Mouse (Mus musculus) CD8-positive naive resting alpha-beta T cell, adult 2 months (primary cell): ENCODE results near the gene Rab9.

Source experiments
- DNase-seq, 2 experiments: peaks; one replicate each; pipeline ENCODE4 v3.0.0; 2022; ENCODE audit warnings: low read depth in 2 of 2, low spot score in 2 of 2

Rab9 gene

DNA sequence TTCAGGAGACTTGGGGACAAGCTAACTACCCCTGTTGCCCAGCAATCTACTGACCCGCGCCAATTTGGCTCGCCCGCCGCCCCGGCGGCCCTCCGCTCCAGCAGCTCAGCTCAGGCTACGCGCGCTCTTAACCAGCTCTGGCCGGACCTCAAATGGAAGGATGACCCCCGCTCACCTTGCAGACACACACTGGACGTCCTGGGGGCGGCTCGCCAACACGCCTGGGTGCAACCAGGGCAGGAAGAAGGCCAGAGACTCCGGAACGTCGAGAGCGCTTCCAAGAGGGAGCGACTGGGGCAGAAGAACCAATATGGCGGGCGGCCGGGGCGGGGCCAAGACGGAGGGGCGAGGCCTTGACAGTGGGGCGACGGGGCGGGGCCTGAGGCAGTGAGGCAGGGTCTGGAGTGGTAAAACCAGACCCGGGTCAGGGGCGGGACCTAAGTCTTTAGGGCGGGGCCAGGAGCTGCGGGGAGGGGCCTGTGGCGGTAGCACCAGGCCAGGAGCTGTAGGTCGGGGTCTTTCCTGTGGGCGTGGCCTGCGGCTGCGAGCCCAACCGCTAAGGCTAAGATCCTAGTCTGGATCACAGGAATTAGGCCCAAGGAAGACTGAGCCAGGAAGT is at the start of gene Rab9:
TSS of gene Rab9 (minus strand) at position 503 of the 619 bp plus-strand sequence.
- peak; percentile 85 to 87 for DNase-seq

DNA sequence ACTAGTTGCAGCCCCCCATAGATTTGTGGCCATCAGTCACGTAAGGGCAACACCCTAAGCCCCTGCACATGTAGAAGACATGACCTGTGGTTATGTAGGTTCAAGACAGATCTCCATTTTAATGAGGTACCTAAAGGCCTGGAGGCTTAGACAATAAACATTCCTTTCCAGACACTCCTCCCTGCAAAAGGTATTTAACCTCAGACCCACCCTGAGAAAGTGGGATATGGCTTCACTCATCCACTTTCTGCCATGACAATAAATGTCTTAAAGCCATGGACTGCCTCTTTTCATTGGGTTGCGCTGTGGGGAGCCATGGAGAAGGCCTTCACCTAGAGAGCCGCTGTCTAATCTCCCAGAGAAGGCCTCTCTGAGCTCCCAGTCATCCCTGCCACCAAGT is 48.5 kb upstream of the Rab9 start:
- no peak for DNase-seq

DNA sequence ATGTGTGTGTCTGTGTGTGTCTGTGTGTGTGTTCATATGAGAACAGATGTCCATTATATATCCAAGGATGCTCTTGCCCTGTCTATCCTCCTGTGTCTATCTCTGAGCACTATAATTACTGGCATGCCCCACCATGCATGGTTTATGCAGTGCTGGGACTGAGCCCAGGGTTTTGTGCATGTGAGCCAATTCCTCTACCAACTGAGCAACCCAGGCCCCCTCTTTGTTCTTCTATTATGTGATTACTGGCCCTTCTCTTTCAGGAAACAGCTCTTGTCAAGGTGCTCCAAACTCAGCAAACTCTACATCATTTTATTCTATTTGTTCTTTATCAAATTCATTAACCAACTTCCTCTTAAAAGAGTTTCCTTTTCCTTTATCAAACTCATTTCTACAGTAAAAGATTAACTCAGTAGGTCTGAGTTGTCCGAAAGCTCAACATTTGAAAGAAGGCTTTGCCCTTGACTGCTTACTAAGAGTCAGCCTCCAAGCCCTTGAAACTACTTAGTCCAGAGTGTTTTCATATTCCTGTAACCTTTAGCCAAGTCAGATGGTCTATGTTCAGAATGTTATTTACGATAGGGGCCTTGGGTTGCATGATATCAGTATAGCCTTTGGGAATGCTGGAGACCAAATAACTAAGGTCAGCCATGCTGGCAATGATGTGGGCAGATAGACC is 46.1 kb upstream of the Rab9 start:
- DNase-seq = no peak

DNA sequence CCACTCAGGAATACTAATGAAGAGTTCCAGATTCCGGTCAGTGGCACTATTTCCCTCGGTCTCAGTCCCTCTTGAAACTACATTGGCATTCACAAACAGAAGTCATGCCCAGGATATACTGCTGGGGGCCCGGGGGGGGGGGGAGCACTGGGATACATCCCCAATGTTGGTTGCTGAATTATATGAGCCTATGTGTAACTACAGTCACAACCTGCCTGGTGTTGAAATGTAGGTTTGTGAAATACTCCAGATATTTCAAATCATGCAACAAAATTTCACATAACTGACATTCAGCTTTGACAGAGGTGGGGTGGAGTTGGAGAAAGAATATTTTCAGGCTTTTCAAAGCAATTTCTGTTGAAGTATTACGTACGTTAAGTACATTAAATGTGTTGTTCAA is 41.1 kb upstream of the Rab9 start:
- no peak for DNase-seq

DNA sequence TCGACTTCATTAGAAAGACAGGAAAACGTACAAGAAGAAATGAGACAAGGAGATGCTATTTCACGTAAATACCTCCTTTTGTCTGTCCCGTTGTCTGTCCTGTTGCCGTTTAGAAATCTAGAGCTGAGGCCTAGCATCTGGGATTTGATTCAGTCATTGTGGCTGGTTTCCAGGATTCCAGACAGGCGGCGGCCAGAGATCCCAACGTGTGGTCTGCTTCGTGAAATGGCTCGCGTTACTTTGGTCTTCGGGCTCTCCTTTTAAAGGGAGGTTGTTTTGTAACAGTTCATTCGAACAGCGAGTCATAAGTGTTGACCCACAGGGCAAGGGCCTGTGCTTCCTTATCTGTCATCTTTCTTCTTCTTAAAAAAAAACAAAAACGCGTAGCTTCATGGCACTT is 38.7 kb upstream of the Rab9 start, which contains the start of gene Tceanc:
TSS of gene Tceanc (minus strand) at position 223 of the 400 bp plus-strand sequence.
- DNase-seq = no peak

DNA sequence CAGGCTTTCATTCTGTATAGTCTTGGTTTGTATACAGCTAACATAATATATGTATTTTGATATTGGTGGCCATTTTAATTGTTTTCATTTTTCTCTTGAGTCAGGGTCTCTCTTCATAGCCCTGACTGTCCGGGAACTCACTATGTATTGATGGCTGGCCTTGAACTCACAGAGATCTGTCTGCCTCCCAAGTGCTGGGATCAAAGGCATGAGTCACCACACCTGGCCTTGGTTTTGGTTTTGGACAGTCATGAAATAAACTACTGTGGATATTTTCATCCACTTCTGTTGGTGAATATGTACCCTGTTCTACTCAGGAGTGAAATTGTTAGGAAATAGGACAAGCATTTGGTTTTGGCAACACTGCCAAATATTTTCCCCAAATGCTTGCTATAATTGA is 37.0 kb upstream of the Rab9 start:
- no peak for DNase-seq

DNA sequence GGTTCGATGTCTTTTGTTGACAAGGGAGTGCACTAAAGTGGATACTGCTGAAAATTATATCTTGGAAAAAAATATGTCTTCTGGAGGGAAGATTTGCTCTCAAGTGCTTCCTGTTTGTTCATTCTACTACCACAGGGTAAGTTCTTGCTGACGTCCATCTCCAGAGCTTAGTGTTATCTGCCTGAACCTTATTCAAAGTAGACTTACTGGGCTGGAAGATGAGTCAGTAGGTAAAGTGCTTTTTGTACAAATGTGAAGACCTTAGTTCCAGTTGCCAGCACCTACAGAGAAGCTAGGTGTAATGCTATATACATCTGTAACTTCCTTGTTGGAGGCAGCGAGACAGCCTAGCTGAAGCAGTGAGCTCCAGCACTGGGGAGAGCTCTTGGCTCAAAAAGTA is 36.3 kb upstream of the Rab9 start:
- DNase-seq = no peak

DNA sequence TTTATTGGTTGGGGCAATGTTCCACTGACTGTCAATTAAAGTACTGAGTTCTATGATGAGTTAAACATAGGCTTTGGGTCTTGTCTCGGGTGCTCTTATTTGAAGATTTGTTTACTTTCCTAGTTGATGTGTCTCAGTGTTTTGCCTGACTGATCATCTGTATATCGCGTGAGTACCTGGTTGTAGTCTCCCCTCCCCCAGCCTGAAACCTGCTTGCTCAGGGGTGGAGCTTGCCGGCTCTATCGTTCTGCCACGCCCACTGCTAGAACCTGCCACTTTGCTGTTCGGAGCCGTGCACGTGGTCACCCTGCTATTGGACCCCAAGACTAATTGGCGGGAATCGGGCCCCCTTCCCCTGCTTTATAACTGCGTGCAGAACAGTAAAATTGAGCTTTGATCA is 34.4 kb upstream of the Rab9 start:
- peak in 1 of 2 experiments; percentile 1 for DNase-seq

DNA sequence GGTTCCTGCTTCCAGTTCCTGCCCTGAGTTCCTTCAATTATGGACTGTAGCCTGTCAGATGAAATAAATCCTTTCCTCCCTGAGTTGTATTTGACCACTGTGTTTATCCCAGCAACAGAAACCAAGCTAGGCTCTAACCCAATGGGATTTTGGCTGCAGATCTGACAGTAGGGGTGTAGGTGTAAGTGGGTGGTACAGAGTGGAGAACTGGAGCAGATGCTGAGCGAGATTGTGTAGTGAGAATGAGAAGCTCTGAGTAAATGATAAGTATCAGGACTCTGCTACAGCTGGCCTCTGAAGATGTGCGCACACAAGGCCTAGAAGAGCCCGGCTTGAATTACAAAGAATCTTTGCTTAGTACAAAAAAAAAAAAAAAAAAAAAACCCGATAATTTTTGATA is 32.4 kb upstream of the Rab9 start:
- no peak for DNase-seq

DNA sequence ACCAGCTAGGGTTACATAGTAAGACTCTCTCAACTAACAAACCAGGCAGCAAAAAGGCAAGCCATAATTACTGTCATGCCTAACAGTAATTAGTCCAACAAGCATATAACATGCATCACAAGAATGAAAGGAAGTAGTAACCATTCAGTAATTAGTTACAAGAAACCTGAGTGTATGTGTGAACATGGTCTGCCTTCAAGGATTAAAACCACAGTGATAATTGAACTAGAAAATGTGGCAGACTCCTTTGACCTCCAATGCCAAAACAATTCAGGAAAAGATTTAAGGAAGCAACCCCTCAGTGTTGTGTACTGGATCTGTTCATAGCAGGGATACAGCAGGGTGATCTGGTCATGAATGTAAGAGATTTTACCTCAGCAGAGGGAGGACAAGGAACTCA is 31.4 kb upstream of the Rab9 start:
- DNase-seq = no peak

DNA sequence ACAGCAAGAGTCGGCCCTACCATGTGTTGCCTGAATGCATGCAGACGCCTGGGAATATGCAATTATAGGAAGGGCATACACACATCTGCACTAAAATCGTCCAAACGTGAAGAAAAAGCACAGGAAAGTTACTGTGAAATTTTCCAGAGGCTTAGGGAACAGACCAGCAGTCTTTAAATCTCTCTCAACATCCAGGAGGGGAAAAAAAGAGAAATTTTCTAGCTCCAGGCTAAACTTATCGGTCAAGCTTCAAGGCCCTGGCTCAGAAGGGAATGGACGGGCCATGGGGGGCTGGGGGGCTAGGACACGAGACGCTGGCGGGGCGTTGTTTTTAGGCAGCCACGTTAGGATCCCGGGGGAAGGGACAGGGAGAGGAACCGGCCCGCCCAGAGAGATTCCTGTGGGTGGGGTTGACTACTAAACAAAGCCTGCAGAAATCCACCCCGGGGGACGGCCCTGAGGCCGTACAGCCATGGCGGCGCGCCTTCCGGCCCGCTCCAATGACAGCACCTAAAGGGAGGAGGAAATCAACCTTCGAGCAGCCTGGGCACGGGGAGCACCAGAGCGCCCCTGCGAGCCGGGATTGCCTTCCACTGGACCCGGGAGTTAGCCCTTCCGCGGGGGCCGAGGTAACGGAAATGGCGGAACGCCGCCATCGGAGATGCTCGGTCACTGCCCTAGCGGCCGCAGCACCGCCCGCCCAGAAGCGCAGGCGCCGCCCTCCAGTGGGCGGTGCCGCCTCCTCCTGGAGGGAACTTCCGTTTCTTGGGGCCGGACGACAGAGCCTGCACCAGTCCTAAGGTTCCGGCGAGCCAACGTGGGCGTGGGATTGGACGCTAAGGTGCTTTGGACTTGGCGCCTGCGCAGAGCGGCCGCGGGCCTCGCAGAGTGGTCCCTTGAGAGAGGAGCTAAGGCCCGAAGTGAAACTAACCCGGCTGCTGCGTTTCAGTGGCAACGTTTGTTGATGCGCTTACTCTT is 30.4 kb upstream of the Rab9 start:
- DNase-seq = peak; percentile 85 to 88

DNA sequence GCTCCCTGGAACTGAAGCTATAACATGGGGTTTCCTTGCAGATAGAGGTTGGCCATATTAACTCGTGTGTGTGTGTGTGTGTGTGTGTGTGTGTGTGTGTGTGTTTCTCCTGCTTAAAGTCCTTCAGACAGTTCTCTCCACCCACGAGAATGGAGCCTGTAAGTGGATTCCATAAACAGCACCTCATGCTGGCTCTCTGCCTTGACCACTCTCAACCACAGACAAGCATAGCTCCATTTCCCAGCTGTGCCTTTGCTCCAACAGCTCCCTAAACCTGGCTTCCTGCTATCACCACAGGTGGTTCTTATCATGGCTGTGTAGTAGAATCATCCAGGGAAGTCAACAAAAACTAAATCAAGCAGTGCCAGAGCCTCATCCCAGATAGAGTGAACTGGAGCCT is 24.8 kb upstream of the Rab9 start:
- DNase-seq = no peak

DNA sequence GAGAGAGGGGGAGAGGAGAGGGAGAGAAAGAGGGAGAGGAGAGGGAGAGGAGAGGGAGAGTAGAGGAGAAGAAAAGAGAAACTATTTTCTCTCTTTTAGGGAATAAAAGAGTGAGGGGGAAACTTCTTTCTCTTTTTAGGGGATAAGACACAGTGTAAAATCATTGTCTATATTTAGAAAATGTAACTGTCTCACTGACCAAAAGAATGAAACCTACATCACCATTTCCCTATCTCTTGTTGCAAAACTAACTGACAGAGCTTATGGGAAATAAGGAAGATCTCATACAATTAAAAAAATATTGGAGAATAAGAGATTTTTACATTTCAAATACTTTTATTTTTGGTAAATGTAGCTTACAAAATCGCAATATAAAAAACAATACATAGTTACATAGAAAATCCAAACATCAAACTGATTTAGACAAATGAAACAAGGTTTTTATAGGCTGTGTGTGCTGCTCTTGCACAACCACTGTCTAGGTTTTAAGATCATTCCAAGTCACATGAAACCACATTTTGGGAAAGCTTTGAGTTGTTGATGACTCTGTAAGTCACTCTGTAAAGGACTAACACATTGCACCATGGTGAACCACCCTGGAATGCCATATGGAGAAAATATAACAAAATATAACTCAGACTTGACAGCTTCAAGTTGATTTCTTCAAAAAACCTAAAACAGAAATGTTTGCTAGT is 20.0 kb upstream of the Rab9 start:
- DNase-seq = no peak

DNA sequence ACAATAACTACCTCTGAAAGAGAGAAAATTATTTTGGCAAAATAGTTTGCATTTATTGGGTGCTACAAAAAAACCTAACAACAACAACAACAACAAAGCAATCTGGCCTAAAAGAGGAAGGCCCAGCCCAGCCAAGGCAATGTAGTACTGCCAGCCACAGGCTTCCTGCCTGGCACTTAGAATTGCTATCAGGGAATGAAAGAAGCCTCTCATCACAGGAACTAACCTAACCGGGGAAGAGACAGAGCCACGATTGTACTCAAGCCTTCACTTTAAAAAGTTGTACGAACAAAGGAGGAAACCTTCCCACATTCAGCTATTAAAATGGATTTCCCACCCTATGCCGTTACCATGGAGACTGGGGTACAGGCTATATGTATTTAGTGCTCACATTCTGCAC is 18.1 kb upstream of the Rab9 start:
- DNase-seq = no peak

DNA sequence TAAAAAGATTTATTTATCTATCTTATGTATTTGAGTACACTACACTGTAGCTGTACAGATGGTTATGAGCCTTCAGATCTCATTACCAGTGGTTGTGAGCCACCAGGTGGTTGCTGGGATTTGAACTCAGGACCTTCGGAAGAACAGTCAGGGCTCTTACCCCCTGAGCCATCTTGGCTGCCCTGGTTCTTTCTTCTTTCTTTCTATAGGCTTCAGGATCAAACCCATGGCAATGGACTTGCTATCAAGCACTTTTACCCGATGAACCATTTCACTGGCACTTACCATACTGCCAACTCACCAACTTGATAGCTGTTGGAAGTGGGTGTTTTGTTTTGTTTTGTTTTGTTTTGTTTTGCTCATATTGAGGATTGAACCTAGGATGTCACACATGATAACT is 15.4 kb upstream of the Rab9 start:
- DNase-seq = no peak

DNA sequence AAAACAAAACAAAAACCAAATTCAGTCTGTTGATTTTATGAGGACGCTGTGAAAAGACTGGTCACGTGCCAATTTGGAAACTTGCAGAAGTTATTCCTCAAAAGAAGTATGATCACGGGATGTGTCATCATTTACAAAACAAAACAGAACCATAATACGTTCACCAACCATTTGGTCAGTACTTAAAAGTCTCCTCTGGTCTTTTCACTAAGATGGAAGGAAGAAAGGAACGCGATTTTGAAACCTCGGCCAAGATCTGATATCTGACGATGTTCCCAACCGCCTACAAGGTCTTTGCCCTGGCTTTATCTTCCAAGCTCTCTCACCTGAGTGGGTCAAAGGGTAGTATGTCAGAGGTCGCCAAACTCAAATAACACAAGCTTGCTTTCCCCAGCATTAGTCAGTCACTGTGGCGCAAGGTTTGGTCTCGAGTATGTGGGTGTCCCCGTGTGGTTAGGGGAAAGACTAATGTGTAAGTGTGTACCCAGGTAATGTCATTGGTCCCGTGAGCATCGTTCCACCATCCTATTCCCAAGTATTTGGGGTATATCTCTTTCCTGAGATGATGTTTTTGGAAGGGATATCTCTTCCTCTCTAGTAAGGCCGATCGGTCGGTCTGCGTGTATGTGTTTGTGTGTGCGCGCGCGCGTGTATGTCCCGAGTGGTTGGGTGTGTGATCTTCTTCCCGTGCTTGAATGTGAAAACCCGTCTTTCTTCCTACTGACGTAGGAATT is 869 bp downstream of the Rab9 start:
- no peak for DNase-seq

DNA sequence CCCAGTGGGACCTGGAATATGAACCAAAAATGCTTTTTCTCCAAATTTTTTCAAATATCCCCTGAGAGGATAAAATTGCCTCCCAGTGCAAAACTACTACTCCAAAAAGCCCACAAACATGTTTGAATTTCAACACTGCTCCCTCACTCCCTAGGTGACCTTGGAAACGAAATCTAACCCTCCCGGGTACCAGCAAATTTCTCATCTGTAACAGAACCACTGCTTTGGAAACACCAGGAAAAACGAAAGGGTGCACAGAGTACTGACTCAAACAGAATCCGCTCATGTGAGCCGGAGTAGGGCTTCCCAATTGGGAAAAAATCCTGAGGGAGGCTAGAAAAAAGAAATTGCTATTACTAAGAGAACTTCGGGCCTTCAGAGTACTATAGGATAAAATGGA is 2.3 kb downstream of the Rab9 start:
- DNase-seq = no peak

DNA sequence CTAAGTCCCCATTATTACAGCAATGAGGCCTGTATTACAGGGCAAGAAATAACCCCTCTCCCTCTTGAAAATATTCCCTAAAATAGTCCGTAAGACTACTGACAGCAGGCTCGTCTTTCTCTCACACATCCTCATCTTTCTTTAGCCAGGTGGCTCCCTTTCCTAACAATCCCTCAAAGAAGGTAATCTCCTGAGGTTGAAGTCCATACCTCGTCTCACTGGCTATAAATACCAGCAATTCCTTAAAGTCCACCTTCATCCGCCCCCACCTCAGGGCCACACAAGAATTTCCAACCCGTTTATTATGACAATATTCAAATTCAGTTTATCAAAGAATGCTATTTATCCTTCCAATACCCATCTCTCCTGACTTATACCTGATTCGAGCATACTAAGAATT is 7.1 kb downstream of the Rab9 start:
- DNase-seq = no peak

DNA sequence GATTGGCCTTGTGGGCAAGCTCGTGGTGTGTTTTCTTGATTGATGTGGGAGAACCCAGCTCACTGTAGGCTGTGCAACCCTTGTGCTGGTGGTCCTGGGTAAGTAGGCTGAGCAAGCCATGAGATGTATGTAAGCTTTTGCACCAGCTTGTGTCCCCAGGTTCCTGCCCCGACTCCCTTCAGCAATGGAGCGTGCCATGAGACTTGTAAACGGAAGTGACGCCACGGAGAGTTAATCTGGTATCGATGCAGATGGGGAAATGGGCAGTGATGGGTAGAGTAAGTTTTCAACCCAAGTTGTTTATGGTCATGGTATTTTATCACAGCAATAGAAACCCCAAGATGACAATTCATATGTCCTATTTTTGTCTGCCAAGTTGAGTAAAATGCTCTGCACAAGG is 11.3 kb downstream of the Rab9 start:
- no peak for DNase-seq

DNA sequence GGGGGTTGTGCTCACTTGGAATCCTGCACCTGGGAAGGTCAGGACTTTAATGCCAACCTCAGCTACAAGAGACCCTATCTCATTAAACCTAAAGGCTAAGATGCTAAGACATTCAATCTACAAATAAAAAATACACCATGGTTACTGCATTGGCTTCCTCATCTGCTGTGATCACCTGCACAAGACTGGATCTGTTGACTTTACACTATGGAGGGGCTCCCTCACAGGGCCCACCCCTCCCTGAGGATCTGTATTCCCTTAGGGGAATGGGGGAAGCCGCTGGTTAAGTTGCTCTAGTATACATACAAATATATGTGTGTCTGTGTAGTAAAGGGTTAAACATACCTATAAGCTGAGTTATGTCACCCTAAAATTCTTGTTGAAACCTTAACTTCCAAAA is 24.1 kb downstream of the Rab9 start:
- no peak for DNase-seq

DNA sequence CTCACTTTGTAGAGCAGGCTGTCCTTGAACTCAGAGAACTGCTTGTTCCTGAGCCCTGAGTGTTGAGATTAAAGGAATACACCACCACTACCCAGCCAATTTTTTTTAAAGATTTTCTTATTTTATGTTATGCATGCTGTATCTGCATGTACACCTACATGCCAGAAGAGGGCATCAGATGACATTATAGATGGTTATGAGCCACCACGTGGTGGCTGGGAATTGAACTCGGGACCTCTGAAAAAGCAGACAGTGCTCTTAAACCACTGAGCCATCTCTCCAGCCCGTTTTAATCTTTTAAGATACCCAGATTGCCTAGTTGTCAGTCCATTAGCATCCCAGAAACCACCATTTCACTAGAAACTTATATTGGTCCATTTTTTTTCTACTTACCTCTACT is 25.3 kb downstream of the Rab9 start:
- no peak for DNase-seq
